Mouse (Mus musculus): ENCODE measurements around the gene Parp4.

- no peak for TF ChIP-seq POLR2A (IDR thresholded peaks at IDR 0.05; ENCODE audit: low read depth, low read length)
- TF ChIP-seq CTCF (IDR thresholded peaks at IDR 0.05; ENCODE audit: extremely low read depth, insufficient read depth, insufficient read length, insufficient replicate concordance): no peak
Observed at GRCm38 (mm10) chr14:56575969-56576901, 816 bp downstream of the Parp4 start.

Measured in spleen, adult 2 months (tissue).